Mouse (Mus musculus): Measurements from ENCODE around the gene Zzz3.
"Not testable (repeated sequence)": the region's sequence is repeated elsewhere in the genome, so short reads cannot be mapped to it uniquely, and the experiment has no call there.

Zzz3 gene

GRCm38 (mm10) chr3:152401964-152402670, 6.8 kb downstream of the Zzz3 start:
- DNase-seq, result peak in 1 of 2 experiments; percentile 17

GRCm38 (mm10) chr3:152402671-152403066, 7.4 kb downstream of the Zzz3 start:
- DNase-seq, result no peak

- DNase-seq, result no peak
These were observed 8.6 kb downstream of the Zzz3 start for GRCm38 (mm10) chr3:152403827-152404226.

- DNase-seq, result no peak
These were observed 10.1 kb downstream of the Zzz3 start for GRCm38 (mm10) chr3:152405420-152405819.

- no peak for DNase-seq
These were observed 10.8 kb downstream of the Zzz3 start for GRCm38 (mm10) chr3:152405978-152406640.

GRCm38 (mm10) chr3:152410980-152411551, 15.8 kb downstream of the Zzz3 start:
- DNase-seq, result no peak

GRCm38 (mm10) chr3:152412362-152412761, 17.1 kb downstream of the Zzz3 start:
- no peak for DNase-seq

- no peak for DNase-seq
These were observed 33.7 kb downstream of the Zzz3 start for GRCm38 (mm10) chr3:152428925-152429324.

GRCm38 (mm10) chr3:152432677-152433076, 37.4 kb downstream of the Zzz3 start:
- no peak for DNase-seq

- DNase-seq, result no peak
These were observed 40.3 kb downstream of the Zzz3 start for GRCm38 (mm10) chr3:152435590-152435989.

GRCm38 (mm10) chr3:152438068-152438467, 42.8 kb downstream of the Zzz3 start:
- DNase-seq, result no peak

GRCm38 (mm10) chr3:152442795-152443194, 47.5 kb downstream of the Zzz3 start:
- DNase-seq, result no peak

- no peak for DNase-seq
These were observed 48.8 kb downstream of the Zzz3 start for GRCm38 (mm10) chr3:152444114-152444513.

GRCm38 (mm10) chr3:152446966-152447365, 51.7 kb downstream of the Zzz3 start:
- no peak for DNase-seq

GRCm38 (mm10) chr3:152453163-152453562, 57.9 kb downstream of the Zzz3 start:
- DNase-seq, result no peak

GRCm38 (mm10) chr3:152457308-152458035, 62.2 kb downstream of the Zzz3 start:
- DNase-seq, result no peak

GRCm38 (mm10) chr3:152458875-152459274, 63.6 kb downstream of the Zzz3 start:
- DNase-seq, result not testable (repeated sequence)

GRCm38 (mm10) chr3:152460802-152461201, 65.5 kb downstream of the Zzz3 start:
- no peak for DNase-seq

GRCm38 (mm10) chr3:152462038-152462547, 66.8 kb downstream of the Zzz3 start:
- DNase-seq, result no peak

- DNase-seq, result no peak
These were observed 67.6 kb downstream of the Zzz3 start for GRCm38 (mm10) chr3:152462900-152463299.

- DNase-seq, result no peak
These were observed 69.2 kb downstream of the Zzz3 start for GRCm38 (mm10) chr3:152464462-152464861.

- DNase-seq, result no peak
These were observed 70.1 kb downstream of the Zzz3 start for GRCm38 (mm10) chr3:152465338-152465737.

- no peak for DNase-seq
These were observed 71.6 kb downstream of the Zzz3 start for GRCm38 (mm10) chr3:152466849-152467248.

All from cerebellum, postnatal 10 days (tissue).